Mouse (Mus musculus): Measurements from ENCODE around the gene 6430548M08Rik. TPM values are rescaled to one million over a fixed set of nuclear protein-coding genes. Genes with fewer than 3 reads are reported as not detected.

The 6430548M08Rik gene
- total and polyA plus RNA-seq, 2 experiments from 2014 or later = 33.9 to 66.1 TPM

GRCm38 (mm10) chr8:120091032-120091431 lies 22.9 kb upstream of the 6430548M08Rik start:
- DNase-seq (ENCODE audit: low spot score) (no peak), ATAC-seq (no peak)
- no peaks in the 10 kb centered on the region for H3K9me3 ChIP-seq (ENCODE audit: low read length)
- no peak overlapping the region for H3K4me3 ChIP-seq (ENCODE audit: low read length)
- no peaks in the 10 kb centered on the region for H3K27me3 ChIP-seq (ENCODE audit: insufficient read depth, low read length)
- H3K9ac ChIP-seq (replicated peaks; ENCODE audit: low read length) = no peak overlapping the region
- TF ChIP-seq CTCF (IDR thresholded peaks at IDR 0.05; ENCODE audit: low read depth) = no peak
- peaks cover 33% of the 10 kb centered on the region for H3K36me3 ChIP-seq (ENCODE audit: insufficient read depth, low read length)
- WGBS = 93% methylated on average over 3 of the region's 3 CpGs
- no peaks in the 10 kb centered on the region for H3K4me1 ChIP-seq (ENCODE audit: insufficient read depth, low read length)
- H3K4me2 ChIP-seq (ENCODE audit: low read depth, low read length) = no peak overlapping the region
- H3K27ac ChIP-seq = no peak overlapping the region

DNA sequence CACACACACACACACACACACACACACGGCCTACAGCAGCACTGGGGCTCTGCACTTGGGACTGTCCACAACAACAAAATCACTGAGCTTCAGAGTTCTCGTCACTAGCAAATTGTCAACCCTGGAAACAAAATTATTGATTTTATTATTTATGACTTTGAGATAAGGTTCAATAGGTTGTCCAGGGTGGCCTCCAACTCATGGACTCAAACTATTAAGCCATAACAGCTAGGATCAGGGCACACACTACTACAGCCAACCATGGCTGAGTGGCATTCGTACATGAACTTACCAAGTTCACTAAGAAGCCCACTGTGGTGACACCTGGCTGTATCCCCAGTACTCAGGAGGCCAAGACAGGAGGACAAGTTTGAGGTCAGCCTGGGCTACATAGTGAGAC lies 20.8 kb upstream of the 6430548M08Rik start:
- Histone ChIP-seq H3K4me3 (ENCODE audit: low read length) (no peak overlapping the region), H3K27me3 (ENCODE audit: insufficient read depth, low read length) (no peaks in the 10 kb centered on the region), H3K27ac (no peak overlapping the region), H3K4me1 (ENCODE audit: insufficient read depth, low read length) (no peaks in the 10 kb centered on the region), H3K9me3 (ENCODE audit: low read length) (no peaks in the 10 kb centered on the region), H3K36me3 (ENCODE audit: insufficient read depth, low read length) (peaks cover 19% of the 10 kb centered on the region), H3K9ac (replicated peaks; ENCODE audit: low read length) (no peak overlapping the region), H3K4me2 (ENCODE audit: low read depth, low read length) (no peak overlapping the region)
- WGBS = 94% methylated on average over 3 of the region's 3 CpGs
- DNase-seq (ENCODE audit: low spot score) (no peak), ATAC-seq (no peak)
- TF ChIP-seq CTCF (IDR thresholded peaks at IDR 0.05; ENCODE audit: low read depth) = no peak

- 86% methylated on average over 10 of the region's 10 CpGs for WGBS
- DNase-seq (ENCODE audit: low spot score) = no peak
- H3K36me3 ChIP-seq (ENCODE audit: insufficient read depth, low read length) = peaks cover 19% of the 10 kb centered on the region
- no peak overlapping the region for H3K9ac ChIP-seq (replicated peaks; ENCODE audit: low read length)
- H3K27ac ChIP-seq = no peak overlapping the region
- H3K4me2 ChIP-seq (ENCODE audit: low read depth, low read length) = no peak overlapping the region
- H3K9me3 ChIP-seq (ENCODE audit: low read length) = no peaks in the 10 kb centered on the region
- no peak overlapping the region for H3K4me3 ChIP-seq (ENCODE audit: low read length)
- H3K4me1 ChIP-seq (ENCODE audit: insufficient read depth, low read length) = peaks cover 2% of the 10 kb centered on the region
- no peak for ATAC-seq
- no peak for TF ChIP-seq CTCF (IDR thresholded peaks at IDR 0.05; ENCODE audit: low read depth)
- H3K27me3 ChIP-seq (ENCODE audit: insufficient read depth, low read length) = no peaks in the 10 kb centered on the region
Observed at GRCm38 (mm10) chr8:120094801-120095200, 19.2 kb upstream of the 6430548M08Rik start.

GRCm38 (mm10) chr8:120096486-120096885 lies 17.5 kb upstream of the 6430548M08Rik start:
- H3K27me3 ChIP-seq (ENCODE audit: insufficient read depth, low read length) = no peaks in the 10 kb centered on the region
- WGBS = 81% methylated on average over 2 of the region's 2 CpGs
- DNase-seq (ENCODE audit: low spot score) = no peak
- no peaks in the 10 kb centered on the region for H3K9me3 ChIP-seq (ENCODE audit: low read length)
- peaks cover 9% of the 10 kb centered on the region for H3K4me1 ChIP-seq (ENCODE audit: insufficient read depth, low read length)
- H3K36me3 ChIP-seq (ENCODE audit: insufficient read depth, low read length) = peaks cover 8% of the 10 kb centered on the region
- H3K4me3 ChIP-seq (ENCODE audit: low read length) = no peak overlapping the region
- no peak for ATAC-seq
- H3K27ac ChIP-seq = no peak overlapping the region
- H3K4me2 ChIP-seq (ENCODE audit: low read depth, low read length) = no peak overlapping the region
- TF ChIP-seq CTCF (IDR thresholded peaks at IDR 0.05; ENCODE audit: low read depth) = no peak
- H3K9ac ChIP-seq (replicated peaks; ENCODE audit: low read length) = no peak overlapping the region

DNA sequence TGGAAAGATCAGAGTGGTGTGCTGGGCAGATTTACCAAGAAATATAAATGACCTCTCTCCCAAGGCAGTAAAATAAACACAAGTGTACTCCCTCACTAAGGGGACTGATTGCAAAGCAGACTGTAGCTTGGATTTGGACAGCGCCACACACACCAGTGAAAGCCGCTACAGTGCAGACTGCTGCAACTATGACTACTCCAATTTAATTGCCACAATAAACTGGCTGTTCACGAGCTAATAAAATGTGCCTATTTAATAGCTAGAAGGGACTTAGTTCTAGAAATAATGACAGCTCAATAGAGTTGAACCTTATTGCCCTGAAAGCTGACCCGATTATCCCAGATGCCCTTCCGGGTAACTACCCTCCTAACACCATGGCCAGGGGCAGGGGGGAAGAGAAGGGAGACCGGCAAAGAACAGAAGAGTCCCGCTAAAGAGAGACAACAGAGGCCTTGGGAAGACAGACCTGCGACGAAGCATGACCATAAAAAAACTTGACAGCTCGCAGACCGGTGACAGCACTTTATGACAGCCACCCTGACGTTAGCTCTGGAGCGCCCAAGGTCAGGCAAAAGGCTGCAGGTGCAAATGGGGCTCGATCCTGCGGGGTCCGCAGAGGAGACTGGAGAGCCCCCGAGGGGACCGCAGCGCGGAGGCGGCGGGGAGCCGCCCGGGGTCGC lies 13.4 kb upstream of the 6430548M08Rik start:
- H3K27me3 ChIP-seq (ENCODE audit: insufficient read depth, low read length) = no peaks in the 10 kb centered on the region
- no peak for TF ChIP-seq CTCF (IDR thresholded peaks at IDR 0.05; ENCODE audit: low read depth)
- no peaks in the 10 kb centered on the region for H3K36me3 ChIP-seq (ENCODE audit: insufficient read depth, low read length)
- no peaks in the 10 kb centered on the region for H3K9me3 ChIP-seq (ENCODE audit: low read length)
- peak overlapping the region; percentile 96 for H3K27ac ChIP-seq
- H3K4me3 ChIP-seq (ENCODE audit: low read length) = peak overlapping the region; percentile 93
- no peak for DNase-seq (ENCODE audit: low spot score)
- WGBS = 7% methylated on average over 25 of the region's 25 CpGs
- H3K4me2 ChIP-seq (ENCODE audit: low read depth, low read length) = peak overlapping the region; percentile 95
- peaks cover 14% of the 10 kb centered on the region for H3K4me1 ChIP-seq (ENCODE audit: insufficient read depth, low read length)
- peak overlapping the region; percentile 92 for H3K9ac ChIP-seq (replicated peaks; ENCODE audit: low read length)
- peak; percentile 10; the same call in 1 of the 2 replicates for ATAC-seq

GRCm38 (mm10) chr8:120101068-120101972 lies 12.6 kb upstream of the 6430548M08Rik start, which contains the start of gene Zdhhc7:
TSS of gene Zdhhc7 (minus strand) at chr8:120101482.
- Histone ChIP-seq H3K36me3 (ENCODE audit: insufficient read depth, low read length) (no peaks in the 10 kb centered on the region), H3K27ac (peak within 1 kb of the TSS; percentile 96), H3K9ac (replicated peaks; ENCODE audit: low read length) (peak within 1 kb of the TSS; percentile 92), H3K27me3 (ENCODE audit: insufficient read depth, low read length) (no peaks in the 10 kb centered on the region), H3K4me3 (ENCODE audit: low read length) (peak within 1 kb of the TSS; percentile 93), H3K4me2 (ENCODE audit: low read depth, low read length) (peak within 1 kb of the TSS; percentile 95), H3K4me1 (ENCODE audit: insufficient read depth, low read length) (peaks cover 14% of the 10 kb centered on the region), H3K9me3 (ENCODE audit: low read length) (no peaks in the 10 kb centered on the region)
- TF ChIP-seq CTCF (IDR thresholded peaks at IDR 0.05; ENCODE audit: low read depth) = 0 out of 2 replicates have a peak, but pooled peaks have one; percentile 16
- ATAC-seq (peak; percentile 85), DNase-seq (ENCODE audit: low spot score) (peak; percentile 89)
- 2% methylated on average over 85 of the region's 88 CpGs for WGBS

All from hindbrain, postnatal 0 days (tissue).